Mouse (Mus musculus): ENCODE measurements around the gene Gm20388.

- TF ChIP-seq CTCF (IDR thresholded peaks at IDR 0.05; ENCODE audit: extremely low read depth, insufficient read depth, low read length), result no peak
- no peak for TF ChIP-seq POLR2A (IDR thresholded peaks at IDR 0.05; ENCODE audit: extremely low read depth, insufficient read depth, low read length)
Observed at GRCm38 (mm10) chr8:122575286-122575685, 2664.6 kb downstream of the Gm20388 start.

All from cortical plate, adult 2 months (tissue).